Mouse (Mus musculus) heart, embryonic 10.5 days (tissue): ENCODE data around the gene Tshz2. TPM values are rescaled to one million over a fixed set of nuclear protein-coding genes. Genes with fewer than 3 reads are reported as not detected.
"Not testable (repeated sequence)": the region's sequence is repeated elsewhere in the genome, so short reads cannot be mapped to it uniquely, and the experiment has no call there.

Source experiments
- DNase-seq: peaks from one replicate; pipeline ENCODE4 v3.0.0-alpha.2; 2017; ENCODE audit warnings: low spot score
- H3K27ac ChIP-seq: fragments of 300-500 bp; sonication (generic); 2 replicates; pipeline ENCODE4 v1.5.1; 2016; ENCODE audit warnings: mild to moderate bottlenecking
- H3K27me3 ChIP-seq: fragments of 300-500 bp; sonication (generic); 2 replicates; pipeline ENCODE4 v1.6.1; 2016; ENCODE audit warnings: mild to moderate bottlenecking; ENCODE audit not compliant: poor library complexity, insufficient read depth, severe bottlenecking
- H3K36me3 ChIP-seq: fragments of 300-500 bp; sonication (generic); 2 replicates; pipeline ENCODE4 v1.6.1; 2016; ENCODE audit warnings: mild to moderate bottlenecking, moderate library complexity
- H3K4me1 ChIP-seq: fragments of 300-500 bp; sonication (generic); 2 replicates; pipeline ENCODE4 v1.6.1; 2016; ENCODE audit warnings: mild to moderate bottlenecking
- H3K4me3 ChIP-seq: fragments of 300-500 bp; sonication (generic); 2 replicates; pipeline ENCODE4 v1.5.1; 2016; ENCODE audit warnings: mild to moderate bottlenecking, moderate library complexity
- H3K9me3 ChIP-seq: fragments of 300-500 bp; sonication (generic); 2 replicates; pipeline ENCODE4 v1.6.1; 2016; ENCODE audit warnings: mild to moderate bottlenecking, moderate library complexity
- WGBS: fragments of 180-500 bp; shearing (Covaris S2); methylation state at CpG from one replicate; pipeline ENCODE4 v1.1.7; 2016; 5-methylcytosine and 5-hydroxymethylcytosine counted together
- polyA plus RNA-seq: library from polyadenylated mRNA; unstranded; fragments of >200 nt; fragmentation: Nextera tagmentation; extraction: Ambion mirVana; gene quantifications from 2 replicates; pipeline ENCODE4 v1.2.1, GENCODE M21; 2016

Gene Tshz2
- polyA plus RNA-seq, 1 experiment from 2014 or later = 5.7 TPM

DNA sequence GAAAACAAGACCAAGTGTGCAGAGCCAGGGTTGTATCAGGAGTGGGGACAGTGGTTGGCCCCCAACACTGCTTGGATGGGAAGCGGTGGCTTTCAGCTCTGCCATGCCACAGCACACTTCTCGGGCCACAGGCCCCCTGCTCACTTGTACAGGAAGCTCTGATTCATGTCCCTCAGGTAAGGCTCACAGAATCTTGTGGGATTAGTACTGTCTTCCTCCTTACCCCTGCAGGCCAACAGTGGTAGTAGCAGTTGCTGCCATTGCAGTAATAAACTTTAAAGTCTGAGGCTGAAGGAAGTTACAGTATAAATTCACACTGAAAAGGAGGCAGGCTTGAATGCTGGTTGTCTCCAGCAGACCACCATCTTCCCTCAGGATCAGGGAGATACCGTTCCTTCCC, 216.7 kb downstream of the Tshz2 start:
- 84% methylated on average over 3 of the region's 3 CpGs for WGBS
- H3K4me1 ChIP-seq = 0 out of 2 replicates have a peak, but pooled peaks cover 5% of the 10 kb centered on the region
- H3K27me3 ChIP-seq = no peaks in the 10 kb centered on the region
- H3K27ac ChIP-seq = no peak overlapping the region
- no peaks in the 10 kb centered on the region for H3K36me3 ChIP-seq
- no peaks in the 10 kb centered on the region for H3K9me3 ChIP-seq
- no peak overlapping the region for H3K4me3 ChIP-seq
- DNase-seq = no peak

DNA sequence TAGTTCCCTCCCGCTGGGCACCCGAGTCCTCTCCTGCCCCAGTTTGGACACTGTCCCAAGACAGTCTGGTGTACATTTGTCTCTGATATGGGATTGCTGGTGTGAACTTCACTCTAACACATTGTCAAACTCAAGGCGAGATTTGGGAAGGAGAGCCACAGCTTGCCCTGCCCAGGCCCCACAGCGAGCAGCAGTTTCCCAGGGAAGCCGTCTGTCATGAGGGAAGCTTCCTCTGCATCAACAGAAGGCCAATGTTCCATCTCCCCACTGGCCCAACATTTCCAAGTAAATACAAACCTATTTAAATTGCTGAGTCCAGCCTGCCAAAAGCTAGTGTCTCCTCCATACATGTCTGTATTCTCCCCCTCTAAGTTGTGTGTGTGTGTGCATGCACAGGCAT, 218.8 kb downstream of the Tshz2 start:
- Histone ChIP-seq H3K27me3 (no peaks in the 10 kb centered on the region), H3K27ac (no peak overlapping the region), H3K9me3 (no peaks in the 10 kb centered on the region), H3K4me3 (no peak overlapping the region), H3K36me3 (no peaks in the 10 kb centered on the region), H3K4me1 (peaks cover 8% of the 10 kb centered on the region; the same call in 1 of the 2 replicates)
- no peak for DNase-seq
- WGBS = 67% methylated on average over 5 of the region's 5 CpGs

DNA sequence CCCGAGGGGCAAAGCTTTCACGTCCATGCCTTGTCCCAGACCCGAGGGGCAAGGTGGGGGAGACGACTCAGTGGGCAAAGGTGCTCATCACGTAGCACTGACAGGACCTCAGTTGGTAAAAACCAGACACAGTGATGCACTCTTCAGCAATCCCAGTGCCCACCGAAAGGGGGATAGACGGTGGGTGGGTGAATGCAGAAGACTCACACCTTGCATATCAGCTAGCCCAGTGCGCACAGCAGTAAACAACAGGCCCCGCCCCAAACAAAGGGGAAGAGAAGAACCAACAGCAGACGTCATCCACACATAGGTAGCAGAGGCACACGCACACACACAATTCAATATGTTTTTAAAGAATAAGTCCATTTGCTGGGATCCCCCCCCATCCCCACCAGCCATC, 221.7 kb downstream of the Tshz2 start:
- H3K27ac ChIP-seq = no peak overlapping the region
- peaks cover 3% of the 10 kb centered on the region for H3K4me1 ChIP-seq
- H3K36me3 ChIP-seq = peaks cover 2% of the 10 kb centered on the region; the same call in 1 of the 2 replicates
- DNase-seq = no peak
- H3K4me3 ChIP-seq = no peak overlapping the region
- WGBS = 72% methylated on average over 11 of the region's 11 CpGs
- H3K9me3 ChIP-seq = no peaks in the 10 kb centered on the region
- no peaks in the 10 kb centered on the region for H3K27me3 ChIP-seq

GRCm38 (mm10) chr2:169857041-169857440, 224.2 kb downstream of the Tshz2 start:
- not testable (repeated sequence) for H3K27me3 ChIP-seq, H3K4me3 ChIP-seq, H3K4me1 ChIP-seq, H3K27ac ChIP-seq, DNase-seq, H3K9me3 ChIP-seq, H3K36me3 ChIP-seq

DNA sequence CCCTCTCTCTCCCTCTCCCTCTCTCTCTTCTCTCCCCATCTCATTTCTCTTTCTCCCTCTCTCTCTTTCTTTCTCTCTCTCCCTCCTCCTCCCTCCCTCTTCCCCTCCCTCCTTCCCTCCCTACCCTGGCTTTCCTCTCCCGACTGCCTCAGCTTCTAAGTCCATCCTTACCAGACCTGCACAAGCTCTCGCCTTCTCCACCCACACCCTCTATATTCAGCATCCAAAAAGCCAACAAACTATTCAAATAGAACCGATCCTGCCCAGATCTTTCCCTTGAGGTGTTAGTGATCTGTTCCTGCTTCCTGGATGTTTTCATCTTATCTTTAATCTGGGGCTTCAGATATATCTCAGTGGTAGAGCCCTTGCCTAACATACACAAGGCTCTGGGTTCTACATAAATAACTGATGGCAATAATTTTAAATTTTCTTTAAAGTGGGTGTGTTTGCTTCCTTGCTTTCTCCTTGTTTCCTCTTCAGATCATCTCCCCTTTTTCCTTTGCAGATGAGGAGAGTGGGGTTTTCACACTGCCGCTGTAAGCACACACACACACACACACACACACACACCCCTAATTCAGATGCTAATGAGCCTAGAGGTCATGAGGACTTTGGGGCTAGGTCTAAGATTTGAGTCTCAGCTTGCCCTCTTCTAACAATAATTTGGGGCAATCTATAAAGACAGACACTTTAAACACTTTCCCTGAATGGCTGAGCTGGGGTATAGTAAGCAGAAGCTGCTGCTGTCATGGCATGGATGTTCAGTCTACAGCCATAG, 226.5 kb downstream of the Tshz2 start:
- no peak for DNase-seq
- peaks cover 18% of the 10 kb centered on the region for H3K4me1 ChIP-seq
- no peaks in the 10 kb centered on the region for H3K9me3 ChIP-seq
- peaks cover 2% of the 10 kb centered on the region; the same call in 1 of the 2 replicates for H3K36me3 ChIP-seq
- H3K27ac ChIP-seq = no peak overlapping the region
- WGBS = 59% methylated on average over 4 of the region's 4 CpGs
- H3K4me3 ChIP-seq = no peak overlapping the region
- H3K27me3 ChIP-seq = peaks cover 9% of the 10 kb centered on the region

DNA sequence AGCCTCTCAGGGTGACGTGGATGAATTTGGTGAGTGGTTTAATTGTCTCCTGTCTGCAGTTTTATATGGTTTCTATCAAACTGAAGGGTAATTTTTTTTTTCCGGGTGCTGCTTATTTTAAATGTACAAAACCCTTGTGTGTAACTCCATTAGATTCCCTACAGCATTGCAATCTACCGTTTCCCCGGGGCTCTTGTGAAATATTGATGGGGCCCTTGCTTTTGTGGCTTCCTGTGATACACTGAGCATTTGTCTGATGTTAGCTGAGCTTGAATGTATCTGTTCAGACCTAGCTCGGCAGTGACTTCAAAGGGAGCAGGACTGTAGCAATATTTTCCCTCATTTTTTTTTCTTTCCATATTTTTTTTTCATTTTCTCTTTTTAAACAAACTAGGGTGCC, 228.1 kb downstream of the Tshz2 start:
- Histone ChIP-seq H3K36me3 (peaks cover 2% of the 10 kb centered on the region; the same call in 1 of the 2 replicates), H3K4me3 (no peak overlapping the region), H3K27me3 (peaks cover 10% of the 10 kb centered on the region), H3K27ac (no peak overlapping the region), H3K4me1 (peaks cover 14% of the 10 kb centered on the region), H3K9me3 (no peaks in the 10 kb centered on the region)
- no peak for DNase-seq
- 75% methylated on average over 5 of the region's 5 CpGs for WGBS

- Histone ChIP-seq H3K27ac (0 out of 2 replicates have a peak overlapping the region, but pooled peaks have one; percentile 7), H3K4me3 (no peak overlapping the region), H3K4me1 (peaks cover 14% of the 10 kb centered on the region), H3K9me3 (no peaks in the 10 kb centered on the region), H3K27me3 (peaks cover 14% of the 10 kb centered on the region), H3K36me3 (no peaks in the 10 kb centered on the region)
- WGBS = 41% methylated on average over 6 of the region's 6 CpGs
- DNase-seq = no peak
Measured at GRCm38 (mm10) chr2:169862701-169863100, 229.9 kb downstream of the Tshz2 start.

GRCm38 (mm10) chr2:169869468-169869867, 236.7 kb downstream of the Tshz2 start:
- Histone ChIP-seq H3K27ac (no peak overlapping the region), H3K4me3 (no peak overlapping the region), H3K9me3 (no peaks in the 10 kb centered on the region), H3K36me3 (no peaks in the 10 kb centered on the region), H3K4me1 (peaks cover 5% of the 10 kb centered on the region; the same call in 1 of the 2 replicates), H3K27me3 (peaks cover 8% of the 10 kb centered on the region; the same call in 1 of the 2 replicates)
- WGBS = 87% methylated on average over 7 of the region's 7 CpGs
- DNase-seq = no peak

- Histone ChIP-seq H3K27ac (no peak overlapping the region), H3K27me3 (peaks cover 8% of the 10 kb centered on the region; the same call in 1 of the 2 replicates), H3K9me3 (no peaks in the 10 kb centered on the region), H3K4me1 (peaks cover 5% of the 10 kb centered on the region; the same call in 1 of the 2 replicates), H3K36me3 (no peaks in the 10 kb centered on the region), H3K4me3 (no peak overlapping the region)
- DNase-seq = no peak
- 32% methylated on average over 5 of the region's 5 CpGs for WGBS
Measured at GRCm38 (mm10) chr2:169870503-169870902, 237.7 kb downstream of the Tshz2 start.

- no peak overlapping the region for H3K27ac ChIP-seq
- H3K36me3 ChIP-seq = no peaks in the 10 kb centered on the region
- no peaks in the 10 kb centered on the region for H3K9me3 ChIP-seq
- peaks cover 5% of the 10 kb centered on the region; the same call in 1 of the 2 replicates for H3K4me1 ChIP-seq
- no peak for DNase-seq
- no peak overlapping the region for H3K4me3 ChIP-seq
- WGBS = 90% methylated on average over 8 of the region's 8 CpGs
- H3K27me3 ChIP-seq = peaks cover 8% of the 10 kb centered on the region; the same call in 1 of the 2 replicates
Measured at GRCm38 (mm10) chr2:169871436-169872060, 238.7 kb downstream of the Tshz2 start.

DNA sequence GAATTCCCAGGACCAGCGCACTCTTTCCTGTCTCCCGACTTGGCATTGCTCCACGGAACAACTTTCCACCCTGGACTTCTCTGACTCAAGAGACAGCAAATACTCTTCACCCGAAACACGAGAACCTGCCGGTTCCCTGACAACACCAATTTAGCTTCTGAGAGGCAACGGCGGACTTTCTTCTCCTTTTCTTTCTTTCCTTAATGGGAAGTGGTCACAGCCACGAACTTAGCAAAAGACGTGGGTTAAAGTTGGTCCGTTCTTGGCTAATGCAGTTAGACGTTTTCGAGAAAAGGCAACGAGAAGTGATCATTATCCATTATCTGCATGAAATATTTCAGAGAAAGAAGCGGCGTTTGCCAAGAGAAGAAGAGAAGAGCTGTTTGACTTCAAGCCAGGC, 240.6 kb downstream of the Tshz2 start:
- Histone ChIP-seq H3K27ac (no peak overlapping the region), H3K9me3 (no peaks in the 10 kb centered on the region), H3K4me1 (peaks cover 5% of the 10 kb centered on the region; the same call in 1 of the 2 replicates), H3K27me3 (no peaks in the 10 kb centered on the region), H3K36me3 (no peaks in the 10 kb centered on the region), H3K4me3 (no peak overlapping the region)
- DNase-seq = no peak
- WGBS = 80% methylated on average over 16 of the region's 16 CpGs

- WGBS = 71% methylated on average over 9 of the region's 9 CpGs
- no peaks in the 10 kb centered on the region for H3K27me3 ChIP-seq
- no peak overlapping the region for H3K4me3 ChIP-seq
- DNase-seq = no peak
- H3K27ac ChIP-seq = no peak overlapping the region
- H3K4me1 ChIP-seq = no peaks in the 10 kb centered on the region
- H3K9me3 ChIP-seq = no peaks in the 10 kb centered on the region
- H3K36me3 ChIP-seq = peaks cover 15% of the 10 kb centered on the region
Measured at GRCm38 (mm10) chr2:169887921-169888320, 255.1 kb downstream of the Tshz2 start.

GRCm38 (mm10) chr2:169892441-169893038, 259.7 kb downstream of the Tshz2 start:
- Histone ChIP-seq H3K36me3 (no peaks in the 10 kb centered on the region), H3K4me3 (no peak overlapping the region), H3K27ac (no peak overlapping the region), H3K9me3 (no peaks in the 10 kb centered on the region), H3K27me3 (peaks cover 7% of the 10 kb centered on the region; the same call in 1 of the 2 replicates), H3K4me1 (0 out of 2 replicates have a peak, but pooled peaks cover under 1% of the 10 kb centered on the region)
- DNase-seq = no peak
- 76% methylated on average over 14 of the region's 14 CpGs for WGBS
